ENCODE assay signal across 25 mouse cellular contexts in the genomic region with DNA sequence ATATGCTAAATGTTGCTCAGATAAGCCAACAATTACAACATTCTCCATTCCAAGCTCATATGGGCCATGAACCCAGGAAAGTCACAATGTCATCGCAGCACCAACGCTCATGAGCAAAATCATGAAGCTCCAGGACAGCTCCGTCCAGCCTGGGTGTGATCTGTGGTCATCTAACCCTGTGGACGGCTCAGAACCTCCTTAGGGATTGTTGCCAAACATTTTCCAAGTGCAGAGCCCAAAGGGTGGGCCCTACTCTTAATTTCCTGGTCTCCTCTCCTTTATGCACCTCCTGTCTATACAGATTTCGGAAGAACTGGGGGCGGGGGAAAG. TPM values are rescaled to one million over a fixed set of nuclear protein-coding genes. Genes with fewer than 3 reads are reported as not detected.
DNase-seq lines count a peak whose midpoint lies in the region; ATAC-seq and TF ChIP-seq lines count a peak whose summit lies in the region.
"Had no signal": no experiment of that assay in that cellular context is flagged by ENCODE, and none has a peak within 500 bp of the region (broad histone marks: within the 10 kb centered on the region; RNA-seq: fewer than 3 reads in every experiment).

No protein-coding gene starts in this region.

- no peak for DNase-seq in gastrocnemius, adult 2 months
- DNase-seq in gastrocnemius, postnatal 25 days, result no peak
- DNase-seq in lung, embryonic 14.5 days, result no peak
- DNase-seq in lung, postnatal 36 days, result no peak
- DNase-seq in lung, postnatal 0 days (ENCODE audit: low spot score), result no peak
- DNase-seq in lung, postnatal 14 days, result no peak
- DNase-seq: adrenal gland, adult 8-10 months; adrenal gland, postnatal 25 days; cerebellum, adult 11-12 months; cerebellum, adult 8-10 months; cerebellum, postnatal 10 days; cerebellum, postnatal 36 days; embryo, embryonic 11 days; gastrocnemius, postnatal 10 days; heart, adult 18-20 months had no signal

- intact Hi-C loops in gastrocnemius, adult 2 months (cut with DNase I), result no loop called here

- no peaks in the 10 kb centered on the region for H3K27me3 ChIP-seq in lung, embryonic 14.5 days (ENCODE audit: insufficient read depth, low read length)
- H3K27me3 ChIP-seq in lung, postnatal 0 days (replicated peaks; ENCODE audit: insufficient read depth, low read length), result no peaks in the 10 kb centered on the region
- H3K27me3 ChIP-seq: embryonic facial prominence, embryonic 13.5 days; forebrain, embryonic 12.5 days; forebrain, embryonic 15.5 days; heart, embryonic 13.5 days; hindbrain, embryonic 13.5 days had no signal

- H3K36me3 ChIP-seq in lung, embryonic 14.5 days (ENCODE audit: insufficient read depth), result no peaks in the 10 kb centered on the region
- no peaks in the 10 kb centered on the region for H3K36me3 ChIP-seq in lung, postnatal 0 days (ENCODE audit: insufficient read depth, low read length)
- H3K36me3 ChIP-seq: embryonic facial prominence, embryonic 10.5 days; embryonic facial prominence, embryonic 13.5 days; forebrain, embryonic 15.5 days; heart, embryonic 13.5 days; hindbrain, embryonic 13.5 days had no signal

- H3K4me3 ChIP-seq in gastrocnemius, adult 2 months, result no peak overlapping the region
- H3K4me3 ChIP-seq in lung, embryonic 14.5 days (ENCODE audit: low read depth, low read length), result no peak overlapping the region
- no peak overlapping the region for H3K4me3 ChIP-seq in lung, postnatal 0 days (ENCODE audit: low read depth, low read length)
- H3K4me3 ChIP-seq: embryonic facial prominence, embryonic 10.5 days; embryonic facial prominence, embryonic 13.5 days; erythroblast, embryonic 14.5 days; forebrain, embryonic 12.5 days; forebrain, embryonic 15.5 days; heart, embryonic 13.5 days; hindbrain, embryonic 10.5 days; hindbrain, embryonic 13.5 days had no signal

- ATAC-seq in lung, embryonic 14.5 days (ENCODE audit: insufficient read depth), result peak; percentile 35; the same call in 1 of the 2 replicates
- ATAC-seq in lung, postnatal 0 days, result no peak; the same call in 1 of the 2 replicates
- ATAC-seq: activated CD4-positive, CD25-positive, alpha-beta regulatory T cell, adult 4 months; forebrain, embryonic 15.5 days; hindbrain, embryonic 16.5 days had no signal

- no peaks in the 10 kb centered on the region for H3K9me3 ChIP-seq in lung, embryonic 14.5 days (ENCODE audit: low read depth, low read length)
- no peaks in the 10 kb centered on the region for H3K9me3 ChIP-seq in lung, postnatal 0 days (ENCODE audit: low read length)
- H3K9me3 ChIP-seq: embryonic facial prominence, embryonic 10.5 days; embryonic facial prominence, embryonic 13.5 days; forebrain, embryonic 12.5 days; forebrain, embryonic 15.5 days; heart, embryonic 13.5 days; hindbrain, embryonic 10.5 days; hindbrain, embryonic 13.5 days had no signal

- WGBS in lung, embryonic 14.5 days, result 73% methylated on average over 6 of the region's 6 CpGs
- WGBS in lung, postnatal 0 days, result 69% methylated on average over 6 of the region's 6 CpGs

- no peak for TF ChIP-seq EP300 in lung, postnatal 0 days (IDR thresholded peaks at IDR 0.05)

- H3K9ac ChIP-seq in lung, embryonic 14.5 days, result no peak overlapping the region
- no peak overlapping the region for H3K9ac ChIP-seq in lung, postnatal 0 days (replicated peaks; ENCODE audit: low read depth)
- H3K9ac ChIP-seq: embryonic facial prominence, embryonic 13.5 days; forebrain, embryonic 12.5 days; forebrain, embryonic 15.5 days; heart, embryonic 13.5 days; hindbrain, embryonic 13.5 days had no signal

- H3K4me1 ChIP-seq in lung, embryonic 14.5 days (ENCODE audit: insufficient read depth), result no peaks in the 10 kb centered on the region
- no peaks in the 10 kb centered on the region; the same call in 1 of the 2 replicates for H3K4me1 ChIP-seq in lung, postnatal 0 days (ENCODE audit: insufficient read depth, low read depth, low read length)
- H3K4me1 ChIP-seq: forebrain, embryonic 12.5 days; forebrain, embryonic 15.5 days; hindbrain, embryonic 13.5 days had no signal

- 0 out of 2 replicates have a peak overlapping the region, but pooled peaks have one; percentile 69 for H3K27ac ChIP-seq in gastrocnemius, adult 2 months
- H3K27ac ChIP-seq in lung, embryonic 14.5 days (ENCODE audit: low read depth), result peak overlapping the region; percentile 56; the same call in 1 of the 2 replicates
- H3K27ac ChIP-seq in lung, postnatal 0 days (ENCODE audit: low read length), result 0 out of 2 replicates have a peak overlapping the region, but pooled peaks have one; percentile 28
- H3K27ac ChIP-seq: embryonic facial prominence, embryonic 10.5 days; embryonic facial prominence, embryonic 13.5 days; forebrain, embryonic 12.5 days; forebrain, embryonic 15.5 days; heart, embryonic 13.5 days; hindbrain, embryonic 10.5 days; hindbrain, embryonic 13.5 days had no signal

- no peak for TF ChIP-seq CTCF in gastrocnemius, adult 2 months (IDR thresholded peaks at IDR 0.05)
- TF ChIP-seq CTCF in lung, embryonic 14.5 days (IDR thresholded peaks at IDR 0.05; ENCODE audit: low read depth), result no peak
- no peak for TF ChIP-seq CTCF in lung, postnatal 0 days (IDR thresholded peaks at IDR 0.05)

- no peak overlapping the region for H3K4me2 ChIP-seq in lung, embryonic 14.5 days
- no peak overlapping the region for H3K4me2 ChIP-seq in lung, postnatal 0 days (replicated peaks; ENCODE audit: low read depth, low read length)
- H3K4me2 ChIP-seq: embryonic facial prominence, embryonic 13.5 days; forebrain, embryonic 12.5 days; forebrain, embryonic 15.5 days; heart, embryonic 13.5 days; hindbrain, embryonic 13.5 days had no signal

RNA-seq across cellular contexts. Expression of a gene that starts 20.5 kb away (rescaled TPM):
- 1 to 10 TPM; 1.7 to 2.4 TPM for total RNA-seq in gastrocnemius, adult 2 months (2021)
- total RNA-seq in gastrocnemius, postnatal 25 days (2021), result 1 to 10 TPM; 1.2 to 1.4 TPM
- polyA plus RNA-seq in lung, embryonic 14.5 days (2014; fragmentation: Nextera tagmentation; extraction: Ambion mirVana), result 1.3 and 1.4 TPM in 2 replicates
- 0.35 and 0.49 TPM in 2 replicates for polyA plus RNA-seq in lung, postnatal 0 days (2015; fragmentation: Nextera tagmentation; extraction: Ambion mirVana)

RNA-seq across cellular contexts. Expression of a gene that starts 32.0 kb away (rescaled TPM):
- 10 to 100 TPM in 1 of 2 experiments, 1 to 10 TPM in 1; 8.0 to 15.0 TPM for total RNA-seq in gastrocnemius, adult 2 months (2021)
- 10 to 100 TPM in 1 of 2 experiments, 1 to 10 TPM in 1; 9.6 to 10.9 TPM for total RNA-seq in gastrocnemius, postnatal 25 days (2021)
- 0.66 and 0.74 TPM in 2 replicates for polyA plus RNA-seq in lung, embryonic 14.5 days (2014; fragmentation: Nextera tagmentation; extraction: Ambion mirVana)
- polyA plus RNA-seq in lung, postnatal 0 days (2015; fragmentation: Nextera tagmentation; extraction: Ambion mirVana), result 3.1 and 3.6 TPM in 2 replicates
- polyA plus RNA-seq: erythroblast, embryonic 14.5 days had no signal

RNA-seq across cellular contexts. Expression of a gene that starts 51.6 kb away (rescaled TPM):
- total RNA-seq in gastrocnemius, adult 2 months (2021), result 1 to 10 TPM; 5.6 to 6.3 TPM
- 1 to 10 TPM; 5.1 to 6.0 TPM for total RNA-seq in gastrocnemius, postnatal 25 days (2021)
- 16.1 and 19.5 TPM in 2 replicates for polyA plus RNA-seq in lung, embryonic 14.5 days (2014; fragmentation: Nextera tagmentation; extraction: Ambion mirVana)
- 12.0 and 12.6 TPM in 2 replicates for polyA plus RNA-seq in lung, postnatal 0 days (2015; fragmentation: Nextera tagmentation; extraction: Ambion mirVana)
